Mouse (Mus musculus) forebrain, postnatal 0 days (tissue): ENCODE measurements at regions not wholly inside any gene's neighbourhood (a gene's known extent, or its start where the extent isn't known, plus 50 kb on each side); places are given as distances from the start of the nearest gene placed in this dataset.

Source experiments
- ATAC-seq: fragments of 200-750 bp; cut with Nextera tagmentation; 2 replicates; pipeline ENCODE4 v1.8.0; 2017; ENCODE audit warnings: mild to moderate bottlenecking, moderate library complexity
- DNase-seq: peaks from one replicate; pipeline ENCODE4 v3.0.0-alpha.2; 2015
- H3K27ac ChIP-seq: fragments of 300-500 bp; sonication (generic); 2 replicates; pipeline ENCODE4 v1.5.1; 2014; ENCODE audit warnings: low read depth, mild to moderate bottlenecking, antibody characterized with exemption, low read length, moderate library complexity, mixed read lengths
- H3K27me3 ChIP-seq: fragments of 300-500 bp; sonication (generic); 2 replicates; pipeline ENCODE4 v1.6.1; 2014; ENCODE audit warnings: mild to moderate bottlenecking, low read length, mixed read lengths; ENCODE audit not compliant: insufficient read depth
- H3K36me3 ChIP-seq: fragments of 300-500 bp; sonication (generic); 2 replicates; pipeline ENCODE4 v1.6.1; 2014; ENCODE audit warnings: mild to moderate bottlenecking, moderate library complexity; ENCODE audit not compliant: insufficient read depth
- H3K4me1 ChIP-seq: fragments of 300-500 bp; sonication (generic); 2 replicates; pipeline ENCODE4 v1.6.1; 2014; ENCODE audit warnings: antibody characterized with exemption; ENCODE audit not compliant: insufficient read depth
- H3K4me2 ChIP-seq: fragments of 300-500 bp; sonication (generic); 2 replicates; pipeline ENCODE4 v1.6.1; 2014; ENCODE audit warnings: low read depth, mild to moderate bottlenecking, moderate library complexity
- H3K4me3 ChIP-seq: fragments of 300-500 bp; sonication (generic); 2 replicates; pipeline ENCODE4 v1.5.1; 2014; ENCODE audit warnings: low read depth, low read length, mixed read lengths
- H3K9ac ChIP-seq: fragments of 300-500 bp; sonication (generic); 2 replicates; pipeline ENCODE4 v1.6.1; 2014; ENCODE audit warnings: mild to moderate bottlenecking
- H3K9me3 ChIP-seq: fragments of 300-500 bp; sonication (generic); 2 replicates; pipeline ENCODE4 v1.6.1; 2016; ENCODE audit warnings: low read length
- CTCF ChIP-seq: sonication (generic); IDR thresholded peaks from 2 replicates; pipeline ENCODE4 v1.5.1; 2016; ENCODE audit warnings: antibody characterized with exemption, control low read depth, low read depth
- WGBS: fragments of 180-500 bp; shearing (Covaris S2); extraction: QIAGEN DNeasy Blood & Tissue Kit; methylation state at CpG from one replicate; pipeline ENCODE4 v1.1.7; 2014; 5-methylcytosine and 5-hydroxymethylcytosine counted together

DNA sequence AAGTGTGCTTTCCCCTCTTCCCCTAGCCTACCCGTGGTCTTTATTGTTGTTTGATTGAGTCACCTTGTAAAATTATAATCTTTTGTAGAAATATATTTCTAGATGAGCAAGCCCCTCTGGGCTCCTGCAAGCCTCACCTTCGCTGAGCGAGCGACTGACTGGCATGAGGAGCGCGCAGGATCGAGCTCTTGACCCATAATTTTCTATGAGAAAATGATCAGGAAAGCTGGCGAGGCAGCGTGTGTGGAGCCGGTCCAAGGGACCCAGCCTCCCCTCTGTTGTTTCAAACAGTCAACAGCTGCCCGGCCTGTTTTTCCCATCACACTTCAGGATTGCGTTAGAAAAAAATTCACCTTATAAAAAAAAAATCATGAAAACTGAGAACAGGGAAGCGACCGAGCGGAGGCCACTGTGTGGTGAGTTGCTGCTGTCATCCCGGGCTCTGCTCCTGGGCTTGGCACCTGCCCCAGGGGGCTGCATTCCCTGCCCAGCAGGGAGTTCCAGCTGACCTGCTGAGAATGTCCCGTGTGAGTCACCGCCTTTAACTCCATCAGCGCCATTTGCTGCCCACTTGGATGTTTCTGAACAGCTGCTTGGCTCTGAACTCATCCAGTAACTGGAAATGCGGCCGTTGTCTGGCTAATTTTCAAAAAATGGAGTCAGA is 180.5 kb upstream of the Runx1 start:
- no peak overlapping the region for H3K27ac ChIP-seq
- no peaks in the 10 kb centered on the region for H3K36me3 ChIP-seq
- no peak overlapping the region for H3K4me3 ChIP-seq
- no peak for ATAC-seq
- H3K4me2 ChIP-seq = no peak overlapping the region
- WGBS = 7% methylated on average over 21 of the region's 21 CpGs
- no peaks in the 10 kb centered on the region for H3K9me3 ChIP-seq
- no peak overlapping the region for H3K9ac ChIP-seq
- H3K27me3 ChIP-seq = no peaks in the 10 kb centered on the region
- DNase-seq = no peak
- H3K4me1 ChIP-seq = no peaks in the 10 kb centered on the region
- no peak for TF ChIP-seq CTCF

- Histone ChIP-seq H3K4me1 (no peaks in the 10 kb centered on the region), H3K27ac (no peak overlapping the region), H3K4me3 (no peak overlapping the region), H3K9me3 (no peaks in the 10 kb centered on the region), H3K9ac (no peak overlapping the region), H3K36me3 (no peaks in the 10 kb centered on the region), H3K27me3 (no peaks in the 10 kb centered on the region), H3K4me2 (no peak overlapping the region)
- TF ChIP-seq CTCF = no peak
- DNase-seq (no peak), ATAC-seq (no peak)
- WGBS = 15% methylated on average over 8 of the region's 8 CpGs
These were observed 179.5 kb upstream of the Runx1 start for GRCm38 (mm10) chr16:93005470-93005869.

DNA sequence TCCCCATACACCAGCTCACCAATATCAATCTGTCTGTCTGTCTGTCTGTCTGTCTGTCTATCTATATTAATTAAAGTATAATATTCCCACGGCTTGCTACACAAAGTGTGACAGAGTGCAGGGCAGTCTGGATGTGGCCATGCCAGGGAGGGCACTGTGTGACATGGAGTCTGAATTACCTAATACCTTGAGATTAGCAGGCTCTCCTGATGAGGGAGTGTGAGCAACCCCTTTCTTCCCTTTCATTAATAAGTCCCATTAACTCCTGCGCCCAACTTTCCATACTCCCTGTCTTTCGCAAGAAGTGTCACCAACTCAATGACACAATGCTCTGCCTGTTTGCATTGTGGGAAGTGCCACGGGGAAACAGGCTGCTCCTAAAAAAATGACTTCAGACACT is 177.9 kb upstream of the Runx1 start:
- Histone ChIP-seq H3K4me3 (no peak overlapping the region), H3K4me1 (no peaks in the 10 kb centered on the region), H3K9ac (no peak overlapping the region), H3K27ac (no peak overlapping the region), H3K9me3 (no peaks in the 10 kb centered on the region), H3K4me2 (no peak overlapping the region), H3K27me3 (no peaks in the 10 kb centered on the region), H3K36me3 (no peaks in the 10 kb centered on the region)
- no peak for TF ChIP-seq CTCF
- ATAC-seq (no peak), DNase-seq (no peak)
- WGBS = 73% methylated on average over 4 of the region's 4 CpGs

DNA sequence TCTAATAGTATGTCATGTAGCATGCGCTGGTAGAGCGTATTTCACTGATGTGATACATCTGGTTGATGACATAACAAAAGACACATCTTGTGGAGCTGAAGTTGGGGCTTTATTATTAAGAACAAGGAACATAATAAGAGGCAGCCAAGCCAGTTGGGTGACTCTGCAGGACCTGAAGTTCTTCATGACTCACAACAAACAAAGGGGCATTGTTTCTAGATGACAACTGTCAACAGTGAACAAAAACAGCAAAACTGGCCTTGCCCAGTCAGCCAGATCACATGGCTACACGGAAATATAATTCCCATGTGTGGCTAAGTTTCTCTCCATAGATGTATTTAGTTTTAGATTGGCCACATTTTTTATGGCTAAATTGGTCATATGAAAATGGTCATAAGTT is 172.7 kb upstream of the Runx1 start:
- Histone ChIP-seq H3K27ac (no peak overlapping the region), H3K36me3 (no peaks in the 10 kb centered on the region), H3K9ac (no peak overlapping the region), H3K4me2 (no peak overlapping the region), H3K9me3 (no peaks in the 10 kb centered on the region), H3K4me3 (no peak overlapping the region), H3K27me3 (no peaks in the 10 kb centered on the region), H3K4me1 (no peaks in the 10 kb centered on the region)
- no peak for DNase-seq
- TF ChIP-seq CTCF = no peak
- 89% methylated on average over 3 of the region's 3 CpGs for WGBS
- ATAC-seq = no peak

DNA sequence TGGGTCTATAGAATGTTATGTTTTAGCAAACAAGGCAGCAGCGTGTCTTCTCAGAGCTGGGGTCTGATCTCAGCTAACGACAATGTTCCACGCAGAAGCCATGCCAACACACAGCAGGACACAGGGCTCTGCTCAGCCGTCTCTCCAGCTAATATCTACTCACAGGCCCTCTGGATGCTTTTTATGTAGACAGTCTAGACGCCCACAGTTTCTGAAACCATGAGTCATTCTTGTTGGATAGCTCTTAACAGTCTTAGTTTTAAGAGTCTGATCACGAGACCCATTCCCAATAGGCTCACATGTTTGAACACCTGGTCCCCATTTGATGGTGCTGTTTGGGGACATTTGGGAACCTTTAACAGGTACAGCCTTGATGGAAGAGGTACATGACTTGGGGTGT is 171.7 kb upstream of the Runx1 start:
- H3K27me3 ChIP-seq = no peaks in the 10 kb centered on the region
- 75% methylated on average over 6 of the region's 6 CpGs for WGBS

GRCm38 (mm10) chr16:92995993-92996350 is 170.0 kb upstream of the Runx1 start:
- Histone ChIP-seq H3K4me3 (no peak overlapping the region), H3K27ac (no peak overlapping the region), H3K4me1 (no peaks in the 10 kb centered on the region), H3K9me3 (no peaks in the 10 kb centered on the region), H3K27me3 (no peaks in the 10 kb centered on the region), H3K9ac (no peak overlapping the region), H3K36me3 (no peaks in the 10 kb centered on the region), H3K4me2 (no peak overlapping the region)
- no peak for ATAC-seq
- WGBS = 95% methylated on average over 4 of the region's 4 CpGs
- DNase-seq = no peak
- no peak for TF ChIP-seq CTCF

More for the DNA sequence above, 171.7 kb upstream of the Runx1 start:
- Histone ChIP-seq H3K4me1 (no peaks in the 10 kb centered on the region), H3K4me3 (no peak overlapping the region), H3K9ac (no peak overlapping the region), H3K9me3 (no peaks in the 10 kb centered on the region), H3K36me3 (no peaks in the 10 kb centered on the region), H3K27ac (no peak overlapping the region), H3K4me2 (no peak overlapping the region)
- no peak for TF ChIP-seq CTCF
- DNase-seq (no peak), ATAC-seq (no peak)

DNA sequence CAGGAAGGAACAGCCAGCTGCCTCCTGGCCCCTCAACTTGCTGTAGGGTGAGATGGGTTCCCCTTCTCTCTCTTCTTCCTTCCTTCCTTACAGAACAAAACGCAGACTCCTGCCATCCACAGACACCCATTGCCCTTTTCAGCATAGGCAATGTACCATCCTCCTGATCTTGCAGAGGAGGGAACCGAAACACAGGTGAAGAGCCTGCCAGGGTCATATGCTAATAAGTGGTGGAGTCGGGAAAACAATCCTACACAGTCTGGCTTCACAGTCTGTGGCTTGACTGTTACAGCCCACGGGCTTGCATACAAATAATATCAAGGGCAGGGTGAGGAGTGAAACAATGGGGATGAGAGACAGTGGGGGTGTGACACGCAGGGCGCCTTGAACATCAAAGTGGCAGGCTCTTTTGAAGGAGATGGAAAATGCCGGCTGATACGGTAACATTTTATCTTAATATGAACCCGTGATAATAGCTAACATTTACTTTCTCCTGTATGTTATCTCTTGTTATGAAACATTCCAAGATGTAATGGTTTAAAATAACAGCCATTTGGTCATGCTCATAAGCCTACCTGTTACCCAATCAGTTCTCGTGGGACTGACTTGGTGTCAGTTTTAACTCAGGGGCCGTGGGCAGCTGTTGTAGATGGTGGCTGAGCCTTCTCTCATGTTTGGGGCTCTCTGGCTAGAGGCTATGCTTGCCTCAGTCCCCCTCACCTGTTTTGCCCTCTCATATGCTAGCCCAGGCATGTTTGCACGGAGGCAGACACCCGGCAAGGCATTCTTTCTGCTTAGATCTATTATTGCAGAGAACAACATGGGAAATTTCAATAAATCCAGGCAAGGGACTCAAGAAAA is 169.4 kb upstream of the Runx1 start:
- Histone ChIP-seq H3K4me2 (no peak overlapping the region), H3K4me1 (no peaks in the 10 kb centered on the region), H3K9ac (no peak overlapping the region), H3K4me3 (no peak overlapping the region), H3K27ac (no peak overlapping the region), H3K36me3 (no peaks in the 10 kb centered on the region), H3K27me3 (no peaks in the 10 kb centered on the region), H3K9me3 (no peaks in the 10 kb centered on the region)
- TF ChIP-seq CTCF = no peak
- WGBS = 76% methylated on average over 13 of the region's 13 CpGs
- ATAC-seq (no peak), DNase-seq (no peak)
